Mouse (Mus musculus) brain, embryonic 14.5 days (tissue): ENCODE measurements around the gene Jmy. TPM values are rescaled to one million over a fixed set of nuclear protein-coding genes. Genes with fewer than 3 reads are reported as not detected.
"Not testable (repeated sequence)": the region's sequence is repeated elsewhere in the genome, so short reads cannot be mapped to it uniquely, and the experiment has no call there.

Experiments used
- DNase-seq: peaks from one replicate; pipeline ENCODE4 v3.0.0-alpha.2; 2011; ENCODE audit warnings: low read depth
- CTCF ChIP-seq: fragments of 200-500 bp; IDR thresholded peaks from 2 replicates; pipeline ENCODE4 v1.5.1; 2012; ENCODE audit warnings: inconsistent platforms, mild to moderate bottlenecking, moderate library complexity, borderline replicate concordance; ENCODE audit not compliant: insufficient read depth, insufficient read length; ENCODE audit errors: extremely low read depth
- POLR2A ChIP-seq: fragments of 200-500 bp; IDR thresholded peaks from 2 replicates; pipeline ENCODE4 v1.6.1; 2012; ENCODE audit warnings: mild to moderate bottlenecking, inconsistent platforms, borderline replicate concordance; ENCODE audit not compliant: poor library complexity, insufficient read depth, insufficient read length, severe bottlenecking; ENCODE audit errors: extremely low read depth
- polyA plus RNA-seq: library from polyadenylated mRNA; depleted of rRNA; stranded (reverse); fragments of >200 nt; gene quantifications from 2 replicates; pipeline ENCODE4 v1.2.3, GENCODE M21; 2012; rRNA removed

Jmy gene
- 10.2 and 12.3 TPM in 2 replicates for polyA plus RNA-seq

- TF ChIP-seq CTCF (no peak), POLR2A (peak; percentile 37)
- peak; percentile 96 for DNase-seq
These were observed at the start of gene Jmy for GRCm38 (mm10) chr13:93499167-93499972. TSS of gene Jmy (minus strand) at chr13:93499808.

- no peak for DNase-seq
- TF ChIP-seq POLR2A (no peak), CTCF (no peak)
These were observed 48.0 kb upstream of the Jmy start for GRCm38 (mm10) chr13:93547641-93548040.

- no peak for DNase-seq
- TF ChIP-seq POLR2A (no peak), CTCF (no peak)
These were observed 46.4 kb upstream of the Jmy start for GRCm38 (mm10) chr13:93546011-93546410.

GRCm38 (mm10) chr13:93544274-93544673 is 44.7 kb upstream of the Jmy start:
- no peak for DNase-seq
- TF ChIP-seq POLR2A (no peak), CTCF (no peak)

- TF ChIP-seq CTCF (no peak), POLR2A (no peak)
- no peak for DNase-seq
These were observed 39.7 kb upstream of the Jmy start for GRCm38 (mm10) chr13:93539311-93539710.

- TF ChIP-seq POLR2A: no peak
These were observed 19.2 kb upstream of the Jmy start for GRCm38 (mm10) chr13:93518753-93519319.

GRCm38 (mm10) chr13:93517223-93517622 is 17.6 kb upstream of the Jmy start:
- no peak for TF ChIP-seq CTCF
- DNase-seq: no peak

More at GRCm38 (mm10) chr13:93518753-93519319, 19.2 kb upstream of the Jmy start:
- DNase-seq: no peak

GRCm38 (mm10) chr13:93514000-93514795 is 14.6 kb upstream of the Jmy start:
- no peak for DNase-seq

GRCm38 (mm10) chr13:93510447-93511180 is 11.0 kb upstream of the Jmy start:
- peak; percentile 90 for DNase-seq
- no peak for TF ChIP-seq CTCF
- no peak for TF ChIP-seq POLR2A

More at GRCm38 (mm10) chr13:93514000-93514795, 14.6 kb upstream of the Jmy start:
- TF ChIP-seq POLR2A (no peak), CTCF (no peak)

- DNase-seq: not testable (repeated sequence)
These were observed 7.3 kb upstream of the Jmy start for GRCm38 (mm10) chr13:93506920-93507319.

- TF ChIP-seq CTCF (no peak), POLR2A (no peak)
- DNase-seq: no peak
These were observed 2.1 kb upstream of the Jmy start for GRCm38 (mm10) chr13:93501724-93502123.
